Mouse (Mus musculus) v-Abl transformed pro-B cells (cell line): ENCODE results near the gene Plcz1.

Source experiments
- in situ Hi-C, 2 experiments: fragments of 400-800 bp; cut with MboI; formaldehyde crosslinking; loops; one replicate each; pipeline ENCODE4 v1.15.1; 2025; ENCODE audit not compliant: unreplicated experiment in 2 of 2

Gene Plcz1

DNA sequence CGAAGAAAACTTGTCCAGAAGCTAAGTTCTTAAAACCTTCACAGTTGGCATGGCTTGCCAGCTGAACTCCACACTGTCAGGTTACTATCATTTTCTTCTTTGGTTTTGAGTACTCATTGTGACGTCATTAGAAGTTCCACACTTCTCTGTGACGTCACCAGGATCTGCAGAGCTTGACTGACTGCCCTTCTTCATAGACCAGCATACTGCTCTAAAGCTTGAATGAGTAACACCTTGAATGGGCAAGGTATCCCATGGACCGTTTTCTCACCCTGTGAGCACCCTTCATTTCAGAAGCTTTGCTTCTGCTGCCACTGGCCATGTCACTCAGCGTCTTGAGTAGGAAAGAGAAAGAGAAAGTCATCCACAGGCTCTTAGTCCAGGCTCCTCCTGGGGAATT, at the start of gene Plcz1:
TSS of gene Plcz1 (minus strand) at position 101 of the 400 bp plus-strand sequence.
- in situ Hi-C loops = no loop called here

DNA sequence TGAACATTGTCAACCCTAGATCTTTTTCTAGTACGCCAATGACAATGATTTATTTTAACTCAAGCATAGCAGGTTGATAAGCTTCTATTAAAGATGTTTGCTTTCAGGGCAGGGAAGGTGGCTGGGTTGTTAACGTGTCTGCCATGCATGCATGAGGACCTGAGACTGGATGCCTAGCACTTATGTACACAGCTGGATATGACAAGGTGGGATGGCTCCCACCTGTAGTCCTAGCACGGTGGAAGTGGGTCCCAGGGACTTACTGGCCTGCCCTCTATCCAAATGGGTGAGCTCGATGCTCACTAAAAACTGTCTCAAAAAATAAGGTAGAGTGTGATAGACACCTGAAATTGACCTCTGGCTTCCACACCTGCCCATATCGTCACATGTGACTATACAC, 48.6 kb upstream of the Plcz1 start:
- in situ Hi-C loops = no loop called here

DNA sequence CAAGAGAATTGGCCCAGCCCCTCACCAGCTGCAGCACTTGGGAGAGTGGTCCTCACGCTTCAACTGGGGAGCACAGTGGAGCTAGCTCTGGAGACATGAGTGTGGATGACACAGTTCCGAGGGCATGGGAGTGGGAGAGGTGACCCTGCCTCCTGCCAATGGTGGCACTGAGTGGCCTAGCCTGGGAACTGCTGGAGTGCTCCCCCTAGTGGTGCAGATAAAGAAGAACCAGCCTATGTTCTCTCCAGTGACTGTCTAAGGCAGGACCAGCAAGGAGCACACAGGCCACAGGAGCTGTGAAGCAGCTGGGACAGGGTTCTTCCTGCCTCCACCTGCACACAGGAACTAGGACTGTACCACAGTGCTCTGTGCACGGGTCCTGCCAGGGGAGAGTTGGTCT, 40.5 kb upstream of the Plcz1 start:
- in situ Hi-C loops = no loop called here

DNA sequence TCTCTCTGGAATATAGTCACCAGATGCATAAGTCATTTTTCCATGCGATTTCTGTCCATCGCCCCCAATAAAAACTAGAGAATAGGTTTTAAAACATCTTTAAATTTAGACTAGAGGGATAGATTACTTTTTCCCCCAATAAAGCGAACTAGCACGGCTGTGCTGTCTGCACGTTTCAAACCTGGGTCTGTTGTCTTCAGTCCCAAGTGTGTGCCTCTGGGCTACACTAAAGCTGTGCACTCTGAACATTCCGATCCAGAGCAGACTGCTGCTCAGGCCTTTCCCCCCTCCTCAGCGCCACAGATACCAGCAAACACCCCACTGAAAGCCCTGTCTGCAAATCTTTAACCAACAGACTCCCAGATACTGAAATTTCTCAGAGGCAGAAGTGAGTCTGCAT, 39.7 kb upstream of the Plcz1 start:
- in situ Hi-C loops = no loop called here

DNA sequence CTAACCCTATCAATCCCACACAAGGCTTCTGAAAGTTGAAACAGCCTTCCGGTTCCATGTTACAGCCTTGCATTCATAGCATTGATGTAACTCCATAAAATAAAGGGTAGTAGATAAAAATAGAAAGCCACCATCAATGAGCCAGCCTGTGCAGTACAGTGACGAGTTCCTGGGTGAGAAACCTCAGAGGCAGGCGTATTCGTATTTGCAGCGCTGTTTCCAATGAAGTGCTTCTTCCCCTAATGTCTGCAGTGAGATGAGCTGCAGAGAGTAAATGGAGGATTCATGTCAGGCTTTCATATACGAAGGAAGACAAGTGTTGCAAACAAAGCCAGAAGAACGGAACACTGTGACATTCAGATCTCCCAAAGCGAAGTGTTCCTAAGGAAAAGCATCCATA, 27.9 kb upstream of the Plcz1 start:
- in situ Hi-C loops = no loop called here

DNA sequence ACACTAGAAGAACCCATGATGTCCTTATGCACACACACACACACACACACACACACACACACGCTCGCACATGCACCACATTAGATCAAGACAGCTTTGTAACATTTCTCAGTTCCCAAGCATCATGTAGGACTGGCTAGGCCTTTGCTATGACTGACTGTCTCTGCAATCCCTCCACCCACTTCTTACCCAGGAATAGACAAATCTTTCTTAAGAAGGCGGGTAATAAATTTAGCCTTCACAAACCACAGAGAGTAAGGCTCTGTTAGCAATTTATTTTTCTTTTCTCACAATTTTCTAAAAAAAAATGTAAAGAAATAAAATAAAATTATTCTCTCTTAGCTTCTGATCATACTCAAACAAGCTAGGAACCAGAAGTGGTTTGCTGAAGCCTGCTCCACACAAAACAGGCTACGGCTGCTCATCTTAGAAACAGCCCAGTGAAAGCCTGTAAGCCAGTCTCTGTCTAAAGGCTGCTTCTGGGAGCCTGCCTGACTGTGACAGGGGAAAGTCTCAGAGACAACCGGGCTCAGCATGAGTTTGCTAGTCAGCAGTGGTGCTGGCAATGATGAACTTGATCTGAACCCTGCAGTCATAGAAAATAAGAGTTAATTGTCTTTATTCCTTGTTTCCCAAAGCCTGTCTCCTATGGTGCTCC, 13.1 kb upstream of the Plcz1 start:
- in situ Hi-C loops = no loop called here

DNA sequence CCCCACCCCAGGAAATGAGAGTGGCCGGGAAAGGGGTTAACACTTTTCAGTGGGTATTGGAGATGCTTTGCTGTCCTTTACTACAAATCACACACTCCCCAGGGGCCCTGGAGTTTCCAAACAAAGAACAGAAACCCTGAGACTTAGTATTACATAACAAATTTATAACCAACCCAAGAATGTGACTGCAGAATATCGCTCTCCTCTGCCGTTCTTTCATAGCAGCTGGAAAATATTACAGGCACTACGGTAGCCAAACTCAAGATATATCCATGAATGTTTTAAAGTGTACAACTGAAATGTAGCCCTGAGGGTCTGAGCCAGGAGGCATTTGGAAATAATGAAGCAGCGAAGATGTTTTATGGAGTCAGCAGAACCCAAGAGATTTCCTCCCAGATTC, 10.2 kb upstream of the Plcz1 start:
- in situ Hi-C loops = no loop called here

DNA sequence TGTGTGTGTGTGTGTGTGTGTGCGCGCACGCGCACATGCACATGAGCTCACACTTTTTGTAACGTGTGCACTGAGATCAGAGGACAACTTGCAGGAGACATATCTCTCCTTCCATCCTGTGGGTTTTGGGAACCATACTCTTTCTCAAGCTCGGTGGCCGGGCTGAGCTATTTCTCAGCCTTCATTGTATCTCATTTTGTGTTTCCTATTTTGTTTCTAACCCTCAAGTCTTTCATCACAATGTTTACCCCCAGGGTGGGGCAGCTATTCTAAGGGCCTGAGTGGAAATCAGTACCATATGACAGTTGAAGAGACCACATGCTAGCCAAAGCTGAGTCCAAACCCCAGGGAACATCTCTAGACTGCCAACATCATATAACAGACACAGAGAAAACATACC, 305 bp downstream of the Plcz1 start, which contains the start of gene Capza3:
TSS of gene Capza3 (plus strand) at position 301 of the 400 bp plus-strand sequence.
- in situ Hi-C loops = no loop called here

DNA sequence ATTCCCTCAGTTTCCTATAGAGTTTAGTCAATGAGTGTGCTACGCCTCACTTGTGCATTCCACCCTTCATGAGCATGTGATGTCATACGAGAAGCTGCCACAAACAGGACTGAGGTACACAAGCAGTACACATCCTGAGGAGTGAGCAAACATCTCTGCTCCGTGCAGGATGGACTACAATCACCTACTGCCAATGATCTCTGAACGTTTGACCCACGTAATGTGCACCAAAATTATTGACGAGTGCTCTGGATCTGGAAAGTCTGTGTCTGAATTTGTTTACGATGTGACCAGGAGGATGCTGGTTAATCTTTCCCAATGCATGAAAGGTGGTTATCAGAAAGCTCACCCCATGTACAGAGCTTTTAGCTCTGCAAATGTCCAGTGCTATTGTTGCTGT, 16.9 kb downstream of the Plcz1 start:
- in situ Hi-C loops = no loop called here

DNA sequence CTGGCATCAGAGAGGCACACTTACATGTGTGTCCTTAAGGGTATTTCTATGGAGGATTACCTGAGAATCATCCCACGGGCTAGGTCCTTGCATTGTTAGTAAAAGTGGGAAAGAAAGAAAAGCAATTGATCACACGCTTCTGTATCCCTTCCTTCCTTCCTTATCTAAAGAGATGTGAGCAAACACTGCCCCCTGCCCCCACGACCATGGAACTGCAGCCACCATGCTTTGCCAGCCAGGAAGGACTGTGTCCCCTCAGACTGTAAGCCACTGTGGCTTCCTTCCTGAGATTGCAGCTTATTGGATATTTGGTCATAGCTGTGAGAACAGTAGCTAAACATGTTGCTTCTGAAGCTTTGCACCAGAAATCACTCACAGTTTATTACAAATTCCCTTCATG, 36.1 kb downstream of the Plcz1 start:
- in situ Hi-C loops = no loop called here

DNA sequence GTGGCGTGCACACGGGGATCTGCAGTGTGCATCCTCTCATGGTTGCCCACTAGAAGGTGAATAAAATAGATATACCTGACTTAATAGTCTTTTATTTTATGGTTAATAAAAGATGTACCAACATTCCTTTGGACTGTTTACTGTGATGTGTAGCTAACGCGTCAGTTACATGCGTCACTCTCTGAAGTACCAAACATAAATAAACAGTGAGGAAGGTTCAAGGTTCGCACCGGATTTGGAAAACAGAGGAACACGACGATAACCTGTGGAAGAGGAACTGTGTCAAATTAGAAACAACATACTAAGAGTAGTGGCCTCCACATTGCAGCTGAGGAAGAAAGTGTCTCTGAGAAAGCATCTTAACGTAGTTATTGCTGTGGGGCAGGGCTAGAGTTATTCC, 51.7 kb downstream of the Plcz1 start:
- in situ Hi-C loops = no loop called here

DNA sequence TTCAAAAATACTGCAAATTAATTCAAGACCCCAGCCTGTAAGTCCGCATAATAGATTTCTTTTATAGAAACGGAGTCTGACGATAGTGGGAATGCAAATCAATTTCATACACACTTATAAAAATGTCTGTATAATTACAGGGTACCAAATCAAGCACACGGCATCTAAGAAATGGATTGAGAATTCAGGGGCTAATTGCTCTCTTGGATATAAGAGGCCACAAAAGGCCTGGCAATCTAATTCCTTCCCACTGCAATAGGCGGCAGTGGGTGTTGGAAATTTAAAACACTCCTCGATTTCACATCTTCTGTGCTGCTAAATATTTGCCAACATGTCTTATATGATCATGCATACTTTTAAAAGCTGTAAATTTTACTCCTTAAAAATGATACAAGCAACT, 52.2 kb downstream of the Plcz1 start:
- in situ Hi-C loops = no loop called here

DNA sequence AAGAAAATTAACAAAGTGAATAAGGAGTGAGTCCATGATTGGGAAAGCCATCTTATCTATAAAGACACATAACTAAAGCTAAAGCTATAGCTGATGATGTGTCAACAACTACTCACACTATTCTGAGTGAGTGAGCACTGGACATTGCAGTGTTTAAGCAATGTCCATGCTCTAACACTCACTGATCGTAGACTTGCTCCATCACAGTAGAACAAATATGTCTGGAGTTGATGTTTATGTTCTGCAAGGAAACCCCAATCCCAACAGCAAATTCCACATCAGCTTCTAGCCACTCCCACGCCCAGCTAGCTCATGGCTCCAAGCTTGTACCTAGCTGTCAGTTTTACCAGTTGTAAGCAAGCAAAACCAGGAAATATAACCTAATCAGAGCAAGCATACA, 54.7 kb downstream of the Plcz1 start:
- in situ Hi-C loops = no loop called here

DNA sequence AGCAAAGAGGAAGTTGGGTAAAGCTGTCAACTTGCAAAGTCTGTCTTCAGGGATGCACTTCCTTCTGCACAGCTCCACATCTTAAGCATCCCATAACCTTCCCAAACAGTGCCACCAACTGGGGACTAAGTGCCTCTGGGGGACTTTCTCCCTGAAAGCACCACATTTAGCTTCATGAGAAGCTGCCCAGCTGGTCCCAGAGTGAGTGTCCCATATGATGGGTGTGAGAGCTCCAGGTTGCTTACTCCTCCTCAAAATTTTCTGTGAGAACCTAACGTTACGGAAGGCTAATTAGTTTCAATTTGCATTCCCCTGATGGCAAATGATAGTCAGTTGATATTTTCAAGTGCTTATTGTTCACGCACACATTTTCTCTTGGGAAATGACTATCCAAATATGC, 57.2 kb downstream of the Plcz1 start:
- in situ Hi-C loops = no loop called here

DNA sequence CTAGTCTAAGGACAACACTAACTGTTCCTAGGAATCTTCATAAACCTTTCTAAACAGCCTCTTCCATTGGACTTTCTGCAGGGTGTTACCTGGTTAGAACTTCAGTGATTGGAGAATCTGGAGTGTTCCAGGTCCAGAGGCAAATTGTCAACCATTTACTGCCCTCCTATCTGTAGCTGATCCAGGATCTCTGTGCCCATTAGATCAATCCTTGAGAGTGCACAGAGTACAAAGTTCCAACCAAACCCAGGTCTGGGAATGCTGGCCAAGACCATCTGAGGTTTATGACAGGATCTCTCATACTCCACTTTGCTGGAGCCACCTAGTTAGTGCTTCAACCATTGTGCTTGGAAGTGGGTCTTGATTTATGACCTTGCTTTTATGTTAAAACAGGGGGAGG, 60.2 kb downstream of the Plcz1 start:
- in situ Hi-C loops = no loop called here

DNA sequence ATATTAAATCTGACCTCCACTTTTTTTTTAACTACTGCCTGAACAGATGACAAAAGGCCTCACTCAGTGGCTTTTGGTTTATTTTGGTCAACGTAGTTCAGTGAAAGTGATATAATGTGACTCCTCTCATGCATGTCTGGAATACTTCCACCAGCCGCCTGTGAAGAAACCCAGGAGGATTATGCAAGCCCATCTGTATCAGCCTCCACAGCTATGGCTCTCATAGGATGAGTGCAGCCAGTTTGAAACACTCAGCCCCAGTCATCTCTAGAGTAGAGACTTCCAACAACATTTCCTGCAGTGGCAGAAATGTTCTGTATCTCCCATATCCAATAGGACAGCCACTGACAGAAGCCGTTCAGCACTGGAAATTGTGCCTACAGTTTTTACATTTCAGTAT, 63.1 kb downstream of the Plcz1 start:
- in situ Hi-C loops = no loop called here

DNA sequence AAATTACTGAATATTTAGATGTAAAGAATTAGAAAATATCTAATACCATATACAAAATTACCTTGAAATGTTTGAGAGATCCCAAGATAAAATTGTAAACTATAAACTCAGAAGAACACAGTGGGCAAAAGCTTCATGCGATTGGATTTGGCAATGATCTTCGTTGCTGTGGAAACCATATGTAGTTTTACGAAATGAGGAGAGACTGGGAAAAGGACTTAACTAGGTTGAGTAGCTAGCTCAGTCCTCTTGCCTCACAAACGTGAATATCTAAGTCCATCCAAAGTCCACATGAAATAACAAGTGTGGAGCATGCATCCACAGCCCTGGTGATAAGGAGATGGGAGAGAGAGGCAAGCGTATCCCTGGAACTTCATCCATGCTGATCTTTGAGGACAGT, 66.6 kb downstream of the Plcz1 start:
- in situ Hi-C loops = no loop called here

DNA sequence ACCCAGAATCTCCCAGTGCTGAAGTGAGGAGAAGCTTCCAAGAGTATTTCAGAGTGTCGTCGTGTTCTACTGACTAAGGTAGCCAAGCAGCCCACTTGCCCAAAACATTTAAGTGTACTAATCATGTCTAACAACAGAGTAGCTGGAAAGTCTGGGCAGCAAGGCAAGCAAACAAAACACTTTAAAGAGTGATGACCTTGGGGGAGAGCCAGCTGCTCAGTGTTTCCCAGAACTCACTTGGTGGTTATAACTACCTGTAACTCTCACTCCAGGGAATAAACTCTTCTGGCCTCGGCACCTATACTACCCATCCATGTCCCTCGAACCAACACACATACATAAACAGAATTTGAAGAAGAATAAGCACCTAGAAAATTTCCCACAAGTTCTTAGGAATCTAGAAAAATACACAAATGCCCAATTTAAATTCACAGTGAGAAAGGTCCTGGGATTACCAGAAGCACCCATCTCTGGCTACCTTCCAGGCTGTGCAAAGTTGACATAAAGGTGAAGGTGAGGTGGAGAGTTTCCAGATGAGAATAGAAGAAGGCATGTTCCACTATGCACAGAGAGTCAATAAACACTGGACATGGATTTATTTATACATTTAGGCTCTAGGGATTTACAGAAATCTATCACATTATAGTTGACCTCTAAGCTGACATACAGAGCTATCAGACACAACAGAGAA, 69.5 kb downstream of the Plcz1 start:
- in situ Hi-C loops = no loop called here

DNA sequence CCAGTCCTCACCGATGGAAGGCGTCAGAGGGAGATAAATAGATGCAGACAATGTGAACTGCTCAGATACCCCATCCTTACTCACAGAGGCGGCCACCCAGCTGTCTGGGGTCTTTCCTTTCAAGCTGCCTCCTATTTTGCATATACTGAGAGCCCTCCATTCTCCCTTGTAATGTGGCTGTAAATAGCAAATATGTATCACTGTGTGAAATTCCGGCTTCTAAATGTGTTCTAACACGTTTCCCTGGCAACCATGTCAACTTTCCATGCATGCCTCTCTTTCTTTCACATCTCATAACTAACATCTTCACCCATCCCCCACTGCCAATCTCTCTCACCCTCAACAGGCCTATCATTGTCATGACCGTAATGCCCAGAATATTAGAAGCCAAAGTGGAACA, 74.6 kb downstream of the Plcz1 start:
- in situ Hi-C loops = no loop called here

DNA sequence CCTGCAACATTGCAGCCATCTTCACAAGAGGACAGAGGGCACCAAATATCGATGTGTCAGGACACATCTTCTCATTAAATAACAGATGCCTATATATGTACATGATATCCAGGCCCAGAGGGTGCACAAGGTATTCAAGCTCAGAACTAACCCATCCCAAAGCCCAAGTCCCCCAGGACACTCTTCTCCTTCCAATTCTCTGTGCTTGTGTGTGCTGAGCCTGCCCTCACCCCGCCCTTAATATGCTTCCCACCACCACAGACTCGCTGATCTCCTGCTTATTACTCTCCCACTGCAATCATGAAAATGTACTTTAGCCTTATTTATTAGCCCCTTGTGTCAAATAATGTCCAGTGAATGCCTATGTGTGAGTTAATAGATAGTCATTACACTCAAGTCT, 76.4 kb downstream of the Plcz1 start:
- in situ Hi-C loops = no loop called here

DNA sequence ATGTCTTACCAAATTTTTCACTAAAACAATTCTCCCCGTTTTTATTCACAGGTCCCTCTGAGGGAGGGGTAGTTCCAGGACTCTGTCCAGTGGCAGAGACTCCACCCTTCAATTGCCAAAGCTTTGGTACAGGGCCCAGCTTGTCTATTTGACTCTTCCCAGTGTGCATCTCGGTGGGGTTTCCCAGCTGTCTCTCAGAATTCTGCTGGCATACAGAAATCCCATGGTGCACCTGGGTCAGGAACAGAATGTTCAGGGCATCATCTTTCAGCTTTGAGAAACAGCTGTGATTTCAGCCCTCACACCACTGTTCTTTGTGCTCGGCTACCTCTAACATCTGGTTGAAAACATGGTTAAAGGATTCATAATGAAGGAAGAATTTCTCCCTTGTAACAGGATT, 77.5 kb downstream of the Plcz1 start:
- in situ Hi-C loops = no loop called here

DNA sequence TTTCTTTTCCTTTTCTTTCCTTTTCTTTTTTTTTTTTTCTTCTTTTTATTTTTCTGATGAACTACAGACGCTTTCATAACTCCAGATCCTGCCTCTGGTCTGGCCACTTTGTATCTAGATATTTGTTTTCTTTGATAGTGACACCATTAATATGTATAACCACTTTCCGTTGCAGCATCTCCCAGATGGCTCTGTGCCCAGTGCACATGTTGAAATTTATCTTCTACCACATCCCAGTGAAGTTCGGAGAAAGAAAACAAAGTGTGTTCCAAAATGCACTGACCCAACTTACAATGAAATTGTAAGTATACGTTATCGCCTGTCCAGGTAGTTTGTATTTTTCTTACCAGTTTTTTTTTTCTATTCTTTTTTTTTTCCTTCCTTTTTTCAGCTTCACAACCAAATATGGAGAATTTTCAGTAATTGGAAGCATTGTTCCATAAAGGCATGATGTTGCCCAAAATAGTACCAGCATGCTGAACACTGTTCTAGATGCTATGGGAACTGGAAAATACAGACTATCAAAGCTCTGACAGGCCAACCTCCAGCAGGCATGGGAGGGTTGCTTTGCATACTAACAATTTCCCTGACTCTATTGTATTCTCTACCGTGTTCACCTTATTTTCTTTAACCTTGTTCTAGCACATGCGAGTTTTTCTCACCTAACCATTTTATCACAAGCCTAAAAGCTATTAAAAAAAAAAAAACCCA, 83.6 kb downstream of the Plcz1 start:
- in situ Hi-C loops = no loop called here
